Mouse (Mus musculus) brain, embryonic 14.5 days (tissue): ENCODE data around the gene Fndc4. TPM values are rescaled to one million over a fixed set of nuclear protein-coding genes. Genes with fewer than 3 reads are reported as not detected.

Experiments used
- DNase-seq: peaks from one replicate; pipeline ENCODE4 v3.0.0-alpha.2; 2011; ENCODE audit warnings: low read depth
- CTCF ChIP-seq: fragments of 200-500 bp; IDR thresholded peaks from 2 replicates; pipeline ENCODE4 v1.5.1; 2012; ENCODE audit warnings: inconsistent platforms, mild to moderate bottlenecking, moderate library complexity, borderline replicate concordance; ENCODE audit not compliant: insufficient read depth, insufficient read length; ENCODE audit errors: extremely low read depth
- POLR2A ChIP-seq: fragments of 200-500 bp; IDR thresholded peaks from 2 replicates; pipeline ENCODE4 v1.6.1; 2012; ENCODE audit warnings: mild to moderate bottlenecking, inconsistent platforms, borderline replicate concordance; ENCODE audit not compliant: poor library complexity, insufficient read depth, insufficient read length, severe bottlenecking; ENCODE audit errors: extremely low read depth
- polyA plus RNA-seq: library from polyadenylated mRNA; depleted of rRNA; stranded (reverse); fragments of >200 nt; gene quantifications from 2 replicates; pipeline ENCODE4 v1.2.3, GENCODE M21; 2012; rRNA removed

Gene Fndc4
- 149 and 214 TPM in 2 replicates for polyA plus RNA-seq

DNA sequence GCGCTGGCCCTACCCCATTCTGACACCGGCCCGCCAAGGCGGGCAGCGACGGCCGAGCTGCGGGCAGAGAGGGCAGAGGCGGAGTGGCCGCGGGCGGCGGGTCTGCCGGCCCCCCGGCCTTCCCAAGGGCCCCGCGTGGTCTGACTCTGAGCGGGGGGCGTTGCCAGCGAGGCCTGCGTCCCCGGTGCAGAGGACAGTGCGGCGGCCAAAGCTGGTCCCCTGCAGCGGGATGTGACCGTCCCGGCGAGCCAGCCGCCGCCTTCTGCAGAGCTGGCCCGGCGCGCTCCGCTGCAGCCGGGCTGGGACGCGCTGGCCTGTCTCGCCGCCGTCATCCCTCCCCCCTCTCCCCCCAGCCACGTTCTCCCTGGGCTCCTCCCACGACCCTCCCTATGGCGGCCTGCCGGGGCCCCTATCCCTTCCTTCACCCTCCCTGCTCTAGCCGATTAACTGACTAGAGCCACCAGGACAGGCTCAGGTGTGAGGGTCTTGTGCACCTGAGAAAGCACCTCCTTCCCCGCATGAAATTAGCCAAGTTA, at the start of gene Fndc4:
TSS of gene Fndc4 (minus strand) at position 475 of the 536 bp plus-strand sequence.
- peak; percentile 91 for TF ChIP-seq POLR2A
- TF ChIP-seq CTCF, result no peak
- DNase-seq, result peak; percentile 86

DNA sequence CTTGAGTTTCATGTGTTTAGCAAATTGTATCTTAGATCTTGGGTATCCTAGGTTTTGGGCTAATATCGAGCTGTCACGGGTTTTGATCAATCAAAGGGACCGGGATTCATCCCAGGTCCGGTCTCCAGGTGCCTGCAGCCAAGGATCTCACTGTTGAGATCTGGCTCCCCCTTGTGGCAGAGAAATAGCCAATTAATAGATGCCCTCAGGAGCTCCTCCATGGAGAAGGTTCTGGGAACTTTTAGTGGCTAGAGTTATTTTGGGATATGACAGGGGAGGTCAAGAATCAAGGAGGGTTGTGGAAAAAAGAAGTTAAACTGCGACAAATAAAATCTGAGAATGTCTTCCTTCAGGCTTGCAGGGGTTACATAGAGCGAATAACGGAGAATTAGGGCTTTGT, 32.4 kb upstream of the Fndc4 start:
- peak; percentile 68 for DNase-seq
- peak; percentile 64 for TF ChIP-seq CTCF
- TF ChIP-seq POLR2A, result no peak

DNA sequence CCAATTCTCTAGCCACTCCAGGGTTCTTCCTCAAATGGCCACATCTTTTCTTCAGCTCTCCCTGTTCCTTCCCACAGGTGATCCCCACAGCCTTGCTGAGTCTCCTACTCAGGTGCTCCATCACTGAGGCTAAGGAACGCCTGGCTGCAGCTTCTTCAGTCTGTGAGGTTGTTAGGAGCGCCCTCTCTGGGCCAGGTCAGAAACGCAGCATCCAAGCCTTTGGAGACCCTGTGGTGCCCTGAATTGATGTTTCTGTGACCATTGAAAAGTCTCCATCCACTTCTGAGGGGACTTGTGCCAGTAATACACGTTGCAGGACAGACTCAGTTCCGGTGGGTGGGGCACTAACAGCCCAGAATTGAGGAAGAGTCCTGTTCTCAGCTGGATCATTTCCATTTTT, 31.0 kb upstream of the Fndc4 start:
- TF ChIP-seq CTCF (peak; percentile 28; the same call in 1 of the 2 replicates), POLR2A (no peak)
- DNase-seq, result no peak

DNA sequence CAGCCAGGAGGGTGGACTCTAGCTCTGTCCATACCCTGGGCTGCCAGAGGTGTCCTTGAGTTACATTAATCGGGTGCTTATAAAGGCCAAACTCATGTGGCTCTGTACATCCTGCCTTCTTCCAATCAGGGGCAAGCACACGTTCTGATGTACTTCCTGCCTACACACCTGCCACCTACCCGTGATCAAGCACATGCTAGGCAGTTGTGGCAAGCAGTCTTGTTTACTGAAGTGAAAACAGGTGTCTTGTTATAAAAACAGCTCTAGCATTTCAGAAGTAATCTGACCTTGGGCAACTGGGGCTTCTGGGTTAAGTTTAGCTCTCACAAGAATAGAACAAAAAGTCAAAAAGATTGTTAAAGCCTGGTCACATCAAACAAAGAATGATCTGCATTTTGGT, 28.2 kb upstream of the Fndc4 start:
- no peak for DNase-seq
- TF ChIP-seq POLR2A (no peak), CTCF (no peak)

- DNase-seq, result no peak
- no peak for TF ChIP-seq CTCF
- no peak for TF ChIP-seq POLR2A
Observed at GRCm38 (mm10) chr5:31322776-31323175, 26.9 kb upstream of the Fndc4 start.

DNA sequence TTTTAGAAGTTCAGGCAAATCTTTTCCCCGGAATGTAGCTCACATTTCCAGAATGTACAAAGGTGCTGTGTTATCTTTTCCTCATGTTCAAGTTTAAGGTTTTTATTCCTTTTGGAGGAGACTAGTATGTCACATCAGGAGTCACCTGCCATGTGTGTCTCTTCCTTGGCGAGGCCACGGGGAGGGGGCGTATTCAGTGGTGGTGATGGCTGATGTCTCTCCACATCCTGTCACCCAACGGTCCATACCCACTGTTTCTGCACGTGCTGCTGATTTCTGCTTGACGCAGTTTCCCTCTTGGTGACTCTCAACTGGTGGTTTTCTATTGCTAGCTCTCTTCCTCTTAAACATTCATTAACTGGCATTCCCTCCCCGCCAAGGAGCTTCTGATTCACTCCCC, 16.9 kb upstream of the Fndc4 start:
- no peak for DNase-seq
- TF ChIP-seq CTCF (no peak), POLR2A (no peak)

- TF ChIP-seq POLR2A, result no peak
- DNase-seq, result no peak
Observed at GRCm38 (mm10) chr5:31303093-31303492, 7.2 kb upstream of the Fndc4 start.

DNA sequence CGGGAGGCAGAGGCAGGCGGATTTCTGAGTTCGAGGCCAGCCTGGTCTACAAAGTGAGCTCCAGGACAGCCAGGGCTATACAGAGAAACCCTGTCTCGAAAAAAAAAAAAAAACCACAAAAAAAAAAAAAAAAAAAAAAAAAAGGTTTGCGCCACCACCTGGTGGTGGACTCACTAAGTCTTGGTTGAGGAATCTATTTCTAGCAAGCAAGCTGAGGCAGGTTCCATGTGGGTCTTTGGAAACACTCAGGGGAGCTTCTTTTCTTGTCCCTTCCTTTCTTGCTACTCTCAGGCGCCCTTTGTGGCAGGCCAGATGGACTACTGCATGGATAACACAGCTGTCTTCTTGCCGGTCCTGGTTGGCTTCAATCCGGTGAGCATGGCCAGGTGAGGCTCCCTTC, 6.0 kb upstream of the Fndc4 start:
- TF ChIP-seq POLR2A, result no peak
- TF ChIP-seq CTCF, result no peak
- DNase-seq, result no peak

DNA sequence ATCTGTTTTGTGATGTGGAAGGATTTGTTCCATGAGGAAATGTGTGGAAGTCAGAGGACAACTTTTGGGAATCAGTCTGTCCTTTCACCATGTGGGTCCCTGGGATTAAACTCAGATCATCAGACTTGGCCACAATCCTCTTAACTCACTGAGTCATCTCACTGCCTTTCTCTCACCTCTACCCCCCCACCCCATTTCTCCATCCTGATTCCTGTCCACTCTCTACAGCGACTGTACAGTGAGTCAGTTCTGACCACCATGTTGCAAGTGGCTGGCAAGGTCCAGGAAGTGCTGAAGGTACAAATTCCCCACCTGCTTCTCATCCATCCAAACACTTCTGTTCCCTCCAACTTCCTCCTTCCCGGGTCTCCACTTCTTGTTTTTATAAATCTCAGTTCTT, 2.6 kb upstream of the Fndc4 start:
- no peak for DNase-seq
- no peak for TF ChIP-seq CTCF
- no peak for TF ChIP-seq POLR2A

GRCm38 (mm10) chr5:31297981-31298380, 2.1 kb upstream of the Fndc4 start:
- DNase-seq, result no peak
- TF ChIP-seq CTCF (no peak), POLR2A (no peak)

DNA sequence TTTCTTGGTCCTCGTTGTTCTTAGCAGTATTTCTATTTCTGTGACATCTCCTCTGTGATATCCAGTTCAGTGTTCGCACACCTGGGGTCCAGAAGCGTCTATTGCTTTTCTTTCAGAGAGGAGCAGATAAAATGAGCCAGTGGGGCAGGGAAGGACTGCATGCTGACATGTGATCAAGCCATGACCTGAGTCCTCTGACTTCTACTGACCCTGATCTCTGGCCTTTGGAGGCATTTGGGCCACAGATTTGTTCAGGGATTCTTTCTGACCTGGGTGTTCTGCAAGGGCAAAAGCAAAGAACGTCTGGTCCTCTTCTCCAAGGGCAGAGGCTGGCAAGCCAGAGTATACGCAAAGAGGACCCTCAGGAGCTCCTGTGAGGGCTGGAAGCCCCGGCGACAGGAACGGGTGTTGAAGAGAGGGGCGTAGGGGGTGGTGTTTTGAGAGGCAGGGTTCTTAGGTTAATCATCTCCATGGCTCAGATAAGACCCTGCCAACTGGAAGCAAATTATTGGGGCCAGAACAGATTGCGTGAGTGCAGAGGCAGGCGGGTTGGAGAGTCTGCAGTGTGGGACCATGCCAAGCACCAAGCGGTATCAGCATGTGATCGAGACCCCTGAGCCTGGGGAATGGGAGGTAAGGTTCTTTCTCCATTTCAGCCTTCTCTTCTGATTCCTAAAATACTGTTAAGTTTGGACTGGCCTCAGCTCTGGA, 1.3 kb upstream of the Fndc4 start, which contains the start of gene Gckr:
TSS of gene Gckr (plus strand) at position 397 of the 711 bp plus-strand sequence.
- no peak for DNase-seq
- no peak for TF ChIP-seq CTCF
- TF ChIP-seq POLR2A, result no peak

DNA sequence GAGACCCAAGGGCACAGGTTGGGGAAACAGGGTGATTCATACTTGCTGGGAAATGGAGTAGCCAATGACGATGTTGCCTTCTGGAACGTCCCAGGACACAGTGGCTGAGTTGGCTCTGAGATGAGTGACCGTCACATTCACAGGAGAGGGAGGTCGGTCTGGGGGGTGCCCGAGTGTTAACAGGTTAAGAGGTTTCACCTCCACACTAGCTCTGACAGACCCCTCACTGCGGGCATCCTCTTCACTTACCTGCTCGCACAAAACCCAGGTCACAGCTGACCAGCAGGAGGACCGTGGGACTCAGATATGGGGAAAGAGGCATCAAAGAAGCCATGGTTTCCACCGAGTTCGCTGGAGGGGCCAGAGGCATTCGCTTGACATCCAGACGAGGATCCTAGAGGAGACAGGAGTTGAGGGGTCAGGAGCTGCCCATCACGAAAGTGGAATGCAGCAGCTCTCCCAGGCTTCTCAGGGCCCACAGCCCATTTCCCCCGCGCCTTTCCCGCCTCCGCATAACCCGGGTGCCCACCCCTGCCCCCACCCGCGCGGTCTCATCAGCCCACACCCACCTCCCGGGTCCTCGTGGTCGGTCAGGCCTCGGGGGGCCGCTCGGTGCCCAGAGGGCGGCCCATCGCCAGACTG, 795 bp downstream of the Fndc4 start:
- no peak for DNase-seq
- TF ChIP-seq POLR2A, result no peak
- no peak for TF ChIP-seq CTCF

GRCm38 (mm10) chr5:31291361-31291688, 4.6 kb downstream of the Fndc4 start:
- no peak for DNase-seq
- no peak for TF ChIP-seq CTCF
- no peak for TF ChIP-seq POLR2A
